Mouse (Mus musculus) layer of hippocampus, adult 9-10 months (tissue): Measurements from ENCODE around the gene Agpat2.

Experiments
- DNase-seq: peaks from one replicate; pipeline ENCODE4 v3.0.0; 2022; ENCODE audit warnings: low spot score

The Agpat2 gene

DNA sequence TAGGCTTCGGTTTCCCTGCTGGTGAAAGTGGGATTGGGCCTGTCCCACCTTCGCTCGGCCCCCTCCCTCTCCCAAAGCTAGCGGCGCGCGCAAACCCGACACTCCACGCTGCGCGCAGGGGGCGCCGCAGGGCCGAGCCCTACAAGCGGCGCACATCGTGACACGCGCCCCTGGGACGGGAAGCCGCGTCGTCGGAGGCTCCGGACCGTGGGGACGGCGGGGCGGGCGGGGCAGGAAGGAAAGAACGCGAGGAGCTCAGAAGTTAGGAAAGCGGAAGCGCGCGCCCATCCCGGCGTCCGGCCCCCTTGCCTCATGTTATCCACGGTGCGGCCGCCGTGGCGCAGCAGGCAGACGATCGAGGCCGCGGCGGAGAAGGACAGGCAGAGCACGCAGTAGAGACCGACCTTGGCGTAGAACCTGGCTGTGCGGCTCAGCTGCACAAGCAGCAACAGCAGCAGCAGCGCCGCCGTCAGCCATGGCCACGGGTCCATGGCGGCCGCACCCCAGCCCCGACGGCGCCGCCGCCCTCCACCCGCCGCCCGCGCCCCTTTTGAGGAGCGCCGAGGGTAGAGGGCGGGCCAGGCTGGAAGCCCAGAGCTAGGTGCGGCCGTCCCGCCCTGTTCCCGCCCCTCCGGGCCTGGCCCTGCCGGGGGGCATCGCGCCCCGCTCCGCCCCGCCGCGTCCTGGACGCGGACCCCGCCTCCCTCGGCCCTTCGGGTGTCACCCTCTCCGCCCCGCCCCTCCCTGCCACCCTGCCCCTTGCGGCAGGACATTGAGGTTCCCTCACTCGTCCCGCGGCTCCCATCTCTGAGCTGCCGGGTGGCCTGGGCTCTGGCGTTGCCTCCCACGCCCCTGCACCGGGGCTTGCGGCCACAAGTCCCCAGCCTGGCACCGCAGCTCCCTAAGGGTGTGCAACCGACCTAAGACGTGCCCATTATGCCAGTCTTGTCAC lies at the start of gene Agpat2:
Agpat2 (minus strand) TSS at position 698 of the 952 bp plus-strand sequence.
- DNase-seq: no peak

- DNase-seq: peak; percentile 69
Observed at GRCm38 (mm10) chr2:26646643-26647293, 42.6 kb upstream of the Agpat2 start.

DNA sequence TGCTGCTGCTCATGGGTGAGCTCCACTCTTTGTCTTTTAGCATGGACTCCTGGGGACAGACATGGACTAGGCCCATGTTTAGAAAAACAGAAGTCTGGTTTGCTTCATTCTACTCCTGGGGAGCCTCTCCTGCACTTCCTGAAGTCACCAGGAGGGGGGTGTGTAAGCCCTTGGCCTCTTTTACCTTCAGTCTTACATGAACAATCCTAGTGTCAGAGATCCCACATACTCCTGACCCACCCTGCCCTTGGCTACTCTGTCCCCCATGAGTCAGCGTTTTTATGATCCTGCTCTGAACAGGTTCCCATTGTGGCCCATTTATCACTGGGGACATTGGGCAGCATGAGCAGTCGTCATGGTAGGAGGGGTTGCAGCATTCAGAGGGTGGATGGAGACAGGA lies 39.7 kb upstream of the Agpat2 start:
- no peak for DNase-seq

- no peak for DNase-seq
Observed at GRCm38 (mm10) chr2:26641006-26641647, 36.9 kb upstream of the Agpat2 start.

- peak; percentile 97 for DNase-seq
Observed at GRCm38 (mm10) chr2:26639838-26640830, 35.9 kb upstream of the Agpat2 start.

- no peak for DNase-seq
Observed at GRCm38 (mm10) chr2:26639083-26639482, 34.9 kb upstream of the Agpat2 start.

GRCm38 (mm10) chr2:26638572-26638971 lies 34.4 kb upstream of the Agpat2 start:
- DNase-seq: no peak

GRCm38 (mm10) chr2:26638039-26638438 lies 33.8 kb upstream of the Agpat2 start:
- DNase-seq: no peak

DNA sequence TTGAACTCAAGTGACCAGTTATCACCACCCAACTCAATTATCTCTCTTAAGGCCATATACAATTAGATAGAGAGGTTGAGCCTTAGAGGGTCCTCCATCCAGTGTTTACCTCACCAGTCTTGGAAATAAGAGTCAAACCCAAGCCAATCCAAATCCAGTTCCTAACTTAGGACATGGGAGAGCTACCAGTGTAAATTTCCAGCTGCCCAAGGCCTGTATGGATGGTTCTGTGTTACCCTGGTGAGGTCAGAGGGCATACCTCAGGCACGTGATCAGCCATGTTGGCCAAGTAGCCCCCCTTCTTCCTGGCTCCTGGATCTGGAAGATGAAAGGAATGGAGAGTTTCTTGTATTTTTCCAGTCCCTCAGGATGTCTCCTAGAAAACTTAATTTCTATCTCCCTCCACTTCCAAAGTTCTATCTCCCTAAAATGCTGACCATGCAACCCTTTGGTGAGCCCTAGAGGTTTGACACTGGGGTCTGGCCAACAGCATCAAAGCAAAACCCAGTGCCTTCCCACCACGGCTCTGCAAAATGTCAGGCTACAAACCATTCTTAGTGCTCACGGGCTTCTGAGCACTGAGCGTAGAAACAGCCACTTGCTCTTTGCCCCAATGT lies 33.2 kb upstream of the Agpat2 start:
- DNase-seq: no peak

- DNase-seq: no peak
Observed at GRCm38 (mm10) chr2:26636325-26636635, 32.1 kb upstream of the Agpat2 start.

GRCm38 (mm10) chr2:26635489-26636324 lies 31.5 kb upstream of the Agpat2 start:
- DNase-seq: no peak

DNA sequence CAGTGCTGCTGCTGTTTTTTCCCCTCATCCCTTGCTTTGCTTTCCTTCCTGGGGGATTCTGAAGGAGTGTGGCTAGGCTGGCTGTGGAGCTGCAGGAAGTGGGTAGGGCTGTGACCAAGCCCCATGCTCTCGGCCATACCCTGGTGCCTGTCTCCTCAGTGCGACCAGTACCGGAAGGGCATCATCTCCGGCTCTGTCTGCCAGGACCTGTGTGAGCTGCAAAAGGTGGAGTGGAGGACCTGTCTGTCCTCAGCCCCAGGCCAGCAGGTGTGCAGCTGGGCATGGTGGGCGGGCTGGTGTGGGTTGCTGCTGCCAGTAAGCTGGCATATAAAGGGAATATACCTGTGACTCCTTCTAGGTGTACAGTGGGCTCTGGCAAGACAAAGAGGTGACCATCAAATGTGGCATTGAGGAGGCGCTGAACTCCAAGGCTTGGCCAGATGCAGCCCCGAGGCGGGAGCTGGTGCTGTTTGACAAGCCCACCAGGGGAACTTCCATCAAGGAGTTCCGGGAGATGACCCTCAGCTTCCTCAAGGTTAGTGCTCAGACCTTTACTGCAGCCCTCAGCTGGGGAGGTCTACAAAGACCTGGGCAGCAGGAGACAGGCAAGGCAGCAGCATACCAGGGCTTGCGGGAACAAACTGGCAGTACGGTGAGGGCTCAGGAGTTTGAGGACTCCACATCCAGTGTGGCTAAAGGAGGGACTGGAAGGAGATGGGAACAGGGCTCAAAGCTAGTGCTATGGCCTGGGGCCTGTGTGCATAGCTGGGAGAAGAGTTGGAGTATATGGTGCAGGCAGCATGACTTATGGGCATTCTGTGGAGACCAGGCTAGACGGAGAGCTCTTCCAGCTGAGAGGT lies 30.6 kb upstream of the Agpat2 start:
- DNase-seq: no peak

DNA sequence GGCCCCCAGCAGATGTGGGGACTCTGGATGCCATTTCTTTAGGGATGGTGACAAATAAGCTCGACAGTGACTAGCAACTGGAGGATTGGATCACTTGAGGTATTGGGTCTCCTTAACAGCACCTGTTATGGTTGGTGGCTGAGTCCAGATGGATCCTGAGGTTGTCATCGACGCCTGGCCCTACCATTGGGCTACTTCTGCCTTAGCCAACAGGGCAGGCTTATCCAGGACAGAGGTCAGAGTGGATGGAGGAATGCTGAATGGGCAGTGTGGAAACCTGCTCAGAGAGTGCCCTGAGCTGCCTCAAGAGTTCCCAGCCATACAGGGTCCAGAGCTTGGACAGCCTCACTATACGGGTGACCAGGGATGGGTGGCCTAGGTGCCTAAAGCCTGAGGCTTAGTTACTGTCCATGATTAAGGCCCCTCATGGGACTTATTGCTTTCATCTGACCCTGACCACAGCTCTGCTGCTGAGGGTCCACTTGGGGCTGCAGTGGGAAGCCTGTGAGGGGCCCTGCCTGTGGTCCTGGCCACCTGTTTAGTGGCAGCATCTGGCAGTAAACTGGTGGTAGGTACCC lies 29.8 kb upstream of the Agpat2 start:
- no peak for DNase-seq

- DNase-seq: no peak
Observed at GRCm38 (mm10) chr2:26632541-26633395, 28.6 kb upstream of the Agpat2 start.

- no peak for DNase-seq
Observed at GRCm38 (mm10) chr2:26628792-26629437, 24.7 kb upstream of the Agpat2 start.

DNA sequence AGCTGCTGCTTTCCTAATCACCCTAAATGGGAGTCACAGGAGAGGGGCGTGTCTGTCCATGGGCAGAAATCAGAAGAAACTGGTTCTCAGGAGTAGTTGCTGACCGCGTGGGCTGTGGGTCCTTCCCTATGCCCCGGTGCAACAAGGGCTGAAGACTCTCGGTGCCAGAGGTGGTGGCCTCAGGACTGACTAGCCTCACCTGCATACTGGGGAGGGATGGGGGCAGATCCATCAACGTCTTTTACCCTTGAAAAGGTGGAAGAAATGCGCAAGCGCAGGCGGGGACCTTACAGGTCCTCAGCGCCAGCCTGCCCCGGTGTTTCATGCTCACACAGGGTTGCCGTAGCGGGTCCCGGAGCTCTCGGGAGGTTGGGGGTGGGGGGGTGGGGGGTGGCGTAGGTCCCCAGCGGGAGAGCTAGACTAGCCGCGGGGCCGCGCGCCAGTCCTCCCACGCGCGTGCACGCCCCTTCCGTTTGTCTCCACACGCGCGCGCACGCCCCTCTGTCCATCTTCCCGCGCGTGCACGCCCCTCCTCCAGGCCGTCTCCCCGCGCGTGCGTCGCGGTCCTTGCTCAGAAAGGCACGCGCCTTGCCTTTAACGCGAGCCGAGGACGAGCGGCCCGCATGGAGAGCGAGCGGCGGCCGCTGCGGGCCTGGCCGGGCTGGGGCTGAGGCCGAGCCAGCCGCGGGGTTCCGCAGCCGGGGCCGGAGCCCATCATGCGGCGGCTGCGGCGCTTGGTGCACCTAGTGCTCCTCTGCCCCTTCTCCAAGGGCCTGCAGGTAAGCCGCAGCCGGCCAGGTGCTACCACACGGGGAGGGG lies 23.9 kb upstream of the Agpat2 start, which contains the start of gene Fam69b:
Fam69b (plus strand) TSS at position 537 of the 819 bp plus-strand sequence.
- DNase-seq: peak; percentile 66
